Mouse (Mus musculus) G1E-ER4 (cell line): Measurements from ENCODE around the gene Gse1. TPM values are rescaled to one million over a fixed set of nuclear protein-coding genes. Genes with fewer than 3 reads are reported as not detected.

Experiments used
- GATA1 ChIP-seq: IDR thresholded peaks from one replicate; pipeline ENCODE4 v1.8.0; 2012; ENCODE audit warnings: low read length, inconsistent platforms
- polyA plus RNA-seq: library from polyadenylated mRNA; stranded (reverse); fragments of >175 nt; gene quantifications from 2 replicates; pipeline ENCODE4 v1.2.3, GENCODE M21; 2012

Gene Gse1
- 121 and 139 TPM in 2 replicates for polyA plus RNA-seq

GRCm38 (mm10) chr8:120227891-120228591 is at the start of gene Gse1:
TSS of gene Gse1 (plus strand) at chr8:120228456.
- no peak for TF ChIP-seq GATA1

GRCm38 (mm10) chr8:120179027-120179431 is 49.2 kb upstream of the Gse1 start:
- TF ChIP-seq GATA1: no peak

- TF ChIP-seq GATA1: no peak
These were observed 47.7 kb upstream of the Gse1 start for GRCm38 (mm10) chr8:120180445-120180970.

- no peak for TF ChIP-seq GATA1
These were observed 47.0 kb upstream of the Gse1 start for GRCm38 (mm10) chr8:120181274-120181673.

GRCm38 (mm10) chr8:120181861-120182414 is 46.3 kb upstream of the Gse1 start:
- TF ChIP-seq GATA1: no peak

- TF ChIP-seq GATA1: no peak
These were observed 43.9 kb upstream of the Gse1 start for GRCm38 (mm10) chr8:120184366-120184765.

- no peak for TF ChIP-seq GATA1
These were observed 43.1 kb upstream of the Gse1 start for GRCm38 (mm10) chr8:120184850-120185792.

- no peak for TF ChIP-seq GATA1
These were observed 41.8 kb upstream of the Gse1 start for GRCm38 (mm10) chr8:120186454-120186853.

GRCm38 (mm10) chr8:120188510-120188909 is 39.7 kb upstream of the Gse1 start:
- TF ChIP-seq GATA1: no peak

GRCm38 (mm10) chr8:120189440-120189839 is 38.8 kb upstream of the Gse1 start:
- no peak for TF ChIP-seq GATA1

GRCm38 (mm10) chr8:120190107-120190809 is 38.0 kb upstream of the Gse1 start:
- no peak for TF ChIP-seq GATA1

- TF ChIP-seq GATA1: no peak
These were observed 37.3 kb upstream of the Gse1 start for GRCm38 (mm10) chr8:120190810-120191413.

- no peak for TF ChIP-seq GATA1
These were observed 36.6 kb upstream of the Gse1 start for GRCm38 (mm10) chr8:120191633-120192032.

GRCm38 (mm10) chr8:120192118-120192517 is 36.1 kb upstream of the Gse1 start:
- TF ChIP-seq GATA1: no peak

GRCm38 (mm10) chr8:120201351-120201750 is 26.9 kb upstream of the Gse1 start:
- TF ChIP-seq GATA1: no peak
